Mouse (Mus musculus) lung, embryonic 16.5 days (tissue): ENCODE measurements around the gene Retreg1. TPM values are rescaled to one million over a fixed set of nuclear protein-coding genes. Genes with fewer than 3 reads are reported as not detected.
A peak's percentile ranks its signal among the peaks of the same experiment; 100 is the strongest.
"Not testable (repeated sequence)": the region's sequence is repeated elsewhere in the genome, so short reads cannot be mapped to it uniquely, and the experiment has no call there.

ENCODE experiments used
- ATAC-seq: fragments of 200-750 bp; cut with Nextera tagmentation; 2 replicates; pipeline ENCODE4 v1.8.0; 2017; ENCODE audit warnings: low read depth, mild to moderate bottlenecking, moderate library complexity
- H3K27ac ChIP-seq: fragments of 300-500 bp; sonication (generic); 2 replicates; pipeline ENCODE4 v1.5.1; 2014; ENCODE audit warnings: mild to moderate bottlenecking, control low read depth, low read length
- H3K27me3 ChIP-seq: fragments of 300-500 bp; sonication (generic); 2 replicates; pipeline ENCODE4 v1.6.1; 2014; ENCODE audit warnings: low read depth, low read length, mixed read lengths; ENCODE audit not compliant: control insufficient read depth, insufficient read depth
- H3K36me3 ChIP-seq: fragments of 300-500 bp; sonication (generic); 2 replicates; pipeline ENCODE4 v1.6.1; 2014; ENCODE audit warnings: low read length; ENCODE audit not compliant: control insufficient read depth, insufficient read depth
- H3K4me1 ChIP-seq: fragments of 300-500 bp; sonication (generic); replicated peaks from 2 replicates; pipeline ENCODE4 v1.6.1; 2014; ENCODE audit warnings: low read length, mixed read lengths; ENCODE audit not compliant: control insufficient read depth, insufficient read depth
- H3K4me2 ChIP-seq: fragments of 300-500 bp; sonication (generic); 2 replicates; pipeline ENCODE4 v1.6.1; 2014; ENCODE audit warnings: low read depth, low read length, control low read depth
- H3K4me3 ChIP-seq: fragments of 300-500 bp; sonication (generic); 2 replicates; pipeline ENCODE4 v1.5.1; 2014; ENCODE audit warnings: mild to moderate bottlenecking, low read length, control low read depth
- H3K9ac ChIP-seq: fragments of 300-500 bp; sonication (generic); 2 replicates; pipeline ENCODE4 v1.6.1; 2014; ENCODE audit warnings: low read length, control low read depth
- H3K9me3 ChIP-seq: fragments of 300-500 bp; sonication (generic); 2 replicates; pipeline ENCODE4 v1.6.1; 2016; ENCODE audit warnings: low read length; ENCODE audit not compliant: control insufficient read depth
- WGBS: fragments of 180-500 bp; shearing (Covaris S2); extraction: QIAGEN DNeasy Blood & Tissue Kit; methylation state at CpG from one replicate; pipeline ENCODE4 v1.1.7; 2014; 5-methylcytosine and 5-hydroxymethylcytosine counted together
- polyA plus RNA-seq: library from polyadenylated mRNA; unstranded; fragments of >200 nt; fragmentation: Nextera tagmentation; extraction: Ambion mirVana; gene quantifications from 2 replicates; pipeline ENCODE4 v1.2.1, GENCODE M21; 2015

Retreg1 gene
- polyA plus RNA-seq, 1 experiment from 2014 or later, result 13.6 TPM

GRCm38 (mm10) chr15:25966220-25966774, 123.3 kb downstream of the Retreg1 start:
- Histone ChIP-seq H3K27ac (no peak overlapping the region), H3K36me3 (no peaks in the 10 kb centered on the region), H3K27me3 (no peaks in the 10 kb centered on the region), H3K9ac (no peak overlapping the region), H3K9me3 (no peaks in the 10 kb centered on the region), H3K4me2 (no peak overlapping the region), H3K4me1 (no peaks in the 10 kb centered on the region), H3K4me3 (no peak overlapping the region)
- WGBS, result 62% methylated on average over 6 of the region's 6 CpGs
- no peak for ATAC-seq

DNA sequence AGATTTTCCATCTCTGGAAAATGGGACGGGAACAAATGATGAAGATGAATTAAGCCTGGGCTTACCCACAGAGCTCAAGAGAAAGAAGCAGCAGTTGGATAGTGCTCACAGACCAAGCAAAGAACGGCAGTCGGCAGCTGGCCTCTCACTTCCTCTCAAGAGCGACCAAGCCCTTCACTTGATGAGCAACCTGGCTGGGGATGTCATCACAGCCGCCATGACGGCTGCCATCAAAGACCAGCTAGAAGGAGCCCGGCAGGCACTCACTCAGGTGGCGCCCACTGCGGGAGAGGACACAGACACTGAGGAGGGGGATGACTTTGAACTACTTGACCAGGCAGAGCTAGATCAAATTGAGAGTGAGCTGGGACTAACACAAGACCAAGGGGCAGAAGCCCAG, 128.6 kb downstream of the Retreg1 start:
- H3K9ac ChIP-seq, result no peak overlapping the region
- no peaks in the 10 kb centered on the region for H3K9me3 ChIP-seq
- H3K36me3 ChIP-seq, result no peaks in the 10 kb centered on the region
- H3K27ac ChIP-seq, result no peak overlapping the region
- no peak overlapping the region for H3K4me3 ChIP-seq
- no peak for ATAC-seq
- no peak overlapping the region for H3K4me2 ChIP-seq
- H3K27me3 ChIP-seq, result no peaks in the 10 kb centered on the region
- 83% methylated on average over 9 of the region's 9 CpGs for WGBS
- H3K4me1 ChIP-seq, result no peaks in the 10 kb centered on the region

DNA sequence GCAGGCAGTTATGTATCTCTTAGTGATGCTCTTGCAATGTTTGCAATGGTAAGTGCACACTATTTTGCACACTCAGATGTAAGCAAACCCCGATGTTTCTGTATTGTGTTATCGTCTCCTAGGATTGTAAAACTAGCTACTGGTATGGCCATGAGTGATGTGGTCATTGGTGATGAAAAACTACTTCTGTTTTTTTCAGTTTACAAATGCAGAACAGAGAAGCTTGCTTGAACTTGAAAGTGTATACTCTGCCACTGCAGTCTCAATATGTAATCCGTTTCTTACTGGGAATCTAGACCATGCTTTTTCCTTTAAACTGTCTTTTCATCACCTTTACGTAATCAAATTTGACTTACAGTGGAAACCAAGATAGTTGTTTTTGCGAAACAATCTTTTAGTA, 129.8 kb downstream of the Retreg1 start:
- no peaks in the 10 kb centered on the region for H3K36me3 ChIP-seq
- ATAC-seq, result no peak
- H3K9me3 ChIP-seq, result no peaks in the 10 kb centered on the region
- no peak overlapping the region for H3K9ac ChIP-seq
- no peak overlapping the region for H3K4me3 ChIP-seq
- H3K4me2 ChIP-seq, result no peak overlapping the region
- no peaks in the 10 kb centered on the region for H3K27me3 ChIP-seq
- WGBS, result 82% methylated on average over 5 of the region's 5 CpGs
- H3K27ac ChIP-seq, result no peak overlapping the region
- H3K4me1 ChIP-seq, result no peaks in the 10 kb centered on the region

- Histone ChIP-seq H3K36me3 (no peaks in the 10 kb centered on the region), H3K27me3 (no peaks in the 10 kb centered on the region), H3K4me2 (no peak overlapping the region), H3K9me3 (no peaks in the 10 kb centered on the region), H3K4me3 (no peak overlapping the region), H3K27ac (no peak overlapping the region), H3K9ac (no peak overlapping the region), H3K4me1 (no peaks in the 10 kb centered on the region)
- ATAC-seq, result no peak
- 91% methylated on average over 4 of the region's 4 CpGs for WGBS
Observed at GRCm38 (mm10) chr15:25974352-25974751, 131.4 kb downstream of the Retreg1 start.

DNA sequence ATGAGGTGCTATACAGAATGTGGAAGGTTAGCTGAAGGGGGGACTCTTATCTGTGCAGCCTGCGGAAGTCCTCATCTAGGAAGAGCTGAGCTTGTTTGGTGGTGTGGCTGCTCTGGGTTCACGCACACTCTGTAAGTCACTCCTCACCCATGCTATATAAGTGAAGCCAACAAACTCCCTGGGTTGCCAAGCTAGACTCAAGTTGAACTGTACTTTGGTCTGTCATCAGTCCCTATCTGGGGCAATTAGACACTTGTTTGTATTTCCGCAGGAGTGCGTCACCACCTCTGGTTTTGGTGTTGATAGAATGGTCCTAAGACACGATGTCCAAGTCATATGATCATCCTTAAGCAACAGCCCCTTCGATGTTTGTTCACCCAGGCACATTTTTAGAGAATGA, 132.8 kb downstream of the Retreg1 start:
- H3K36me3 ChIP-seq, result no peaks in the 10 kb centered on the region
- ATAC-seq, result no peak
- H3K4me3 ChIP-seq, result no peak overlapping the region
- no peak overlapping the region for H3K27ac ChIP-seq
- H3K27me3 ChIP-seq, result no peaks in the 10 kb centered on the region
- no peak overlapping the region for H3K9ac ChIP-seq
- 76% methylated on average over 6 of the region's 6 CpGs for WGBS
- H3K4me2 ChIP-seq, result no peak overlapping the region
- no peaks in the 10 kb centered on the region for H3K9me3 ChIP-seq
- no peaks in the 10 kb centered on the region for H3K4me1 ChIP-seq

DNA sequence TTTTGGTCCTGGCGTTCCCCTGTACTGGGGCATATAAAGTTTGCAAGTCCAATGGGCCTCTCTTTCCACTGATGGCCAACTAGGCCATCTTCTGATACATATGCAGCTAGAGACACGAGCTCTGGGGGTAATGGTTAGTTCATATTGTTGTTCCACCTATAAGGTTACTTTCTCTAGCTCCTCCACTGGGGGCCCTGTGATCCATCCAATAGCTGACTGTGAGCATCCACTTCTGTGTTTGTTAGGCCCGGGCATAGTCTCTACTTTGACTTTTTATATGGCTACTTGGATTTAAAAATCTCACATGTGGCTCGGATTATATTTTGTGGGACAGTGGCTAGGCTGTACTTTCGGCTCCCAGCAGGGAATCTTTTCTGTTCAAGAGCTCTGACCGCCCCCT, 140.6 kb downstream of the Retreg1 start:
- Histone ChIP-seq H3K4me3 (peak overlapping the region; percentile 100), H3K4me1 (peaks cover 10% of the 10 kb centered on the region), H3K4me2 (peak overlapping the region; percentile 68), H3K27ac (peak overlapping the region; percentile 86), H3K9ac (peak overlapping the region; percentile 78), H3K36me3 (peaks cover 11% of the 10 kb centered on the region; the same call in 1 of the 2 replicates)
- H3K9me3 ChIP-seq, H3K27me3 ChIP-seq: not testable (repeated sequence)
- ATAC-seq, result peak; percentile 11; the same call in 1 of the 2 replicates
- 15% methylated on average over 6 of the region's 6 CpGs for WGBS

GRCm38 (mm10) chr15:25984067-25984733, 141.2 kb downstream of the Retreg1 start, which contains the start of gene Zfp622:
Gene Zfp622, plus strand, starts transcription at chr15:25984366.
- Histone ChIP-seq H3K9me3 (no peaks in the 10 kb centered on the region), H3K27me3 (no peaks in the 10 kb centered on the region), H3K4me2 (peak within 1 kb of the TSS; percentile 68), H3K36me3 (peaks cover 11% of the 10 kb centered on the region; the same call in 1 of the 2 replicates), H3K4me3 (peak within 1 kb of the TSS; percentile 100), H3K4me1 (peaks cover 10% of the 10 kb centered on the region), H3K9ac (peak within 1 kb of the TSS; percentile 93), H3K27ac (peak within 1 kb of the TSS; percentile 93)
- 0% methylated on average over 57 of the region's 57 CpGs for WGBS
- ATAC-seq, result peak; percentile 97

- peaks cover 10% of the 10 kb centered on the region for H3K4me1 ChIP-seq
- peak overlapping the region; percentile 93 for H3K27ac ChIP-seq
- peak overlapping the region; percentile 93 for H3K9ac ChIP-seq
- no peak; the same call in 1 of the 2 replicates for ATAC-seq
- H3K27me3 ChIP-seq, result no peaks in the 10 kb centered on the region
- H3K4me2 ChIP-seq, result peak overlapping the region; percentile 66
- under 1% methylated on average over 67 of the region's 71 CpGs for WGBS
- peaks cover 13% of the 10 kb centered on the region; the same call in 1 of the 2 replicates for H3K36me3 ChIP-seq
- H3K9me3 ChIP-seq, result no peaks in the 10 kb centered on the region
- H3K4me3 ChIP-seq, result peak overlapping the region; percentile 100
Observed at GRCm38 (mm10) chr15:25984734-25985492, 141.9 kb downstream of the Retreg1 start.

- 53% methylated on average over 8 of the region's 8 CpGs for WGBS
- H3K4me3 ChIP-seq, result no peak overlapping the region
- no peak overlapping the region for H3K27ac ChIP-seq
- no peak overlapping the region for H3K9ac ChIP-seq
- H3K4me2 ChIP-seq, result no peak overlapping the region
- H3K4me1 ChIP-seq, result no peaks in the 10 kb centered on the region
- H3K9me3 ChIP-seq, result no peaks in the 10 kb centered on the region
- no peaks in the 10 kb centered on the region for H3K27me3 ChIP-seq
- no peak for ATAC-seq
- H3K36me3 ChIP-seq, result peaks cover 30% of the 10 kb centered on the region
Observed at GRCm38 (mm10) chr15:25992992-25993727, 150.2 kb downstream of the Retreg1 start.
